Mouse (Mus musculus) spleen, postnatal 14 days (tissue): ENCODE measurements around the gene Ppp1r14b.
"Not testable (repeated sequence)": the region's sequence is repeated elsewhere in the genome, so short reads cannot be mapped to it uniquely, and the experiment has no call there.

Experiments used
- DNase-seq, 2 experiments: peaks; one replicate each; pipeline ENCODE4 v3.0.0; 2021 to 2022; ENCODE audit warnings: low spot score in 2 of 2

Ppp1r14b gene

GRCm38 (mm10) chr19:6975537-6976521, 1.1 kb downstream of the Ppp1r14b start, which contains the start of gene Plcb3:
Gene Plcb3, minus strand, starts transcription at chr19:6976470.
- DNase-seq: no peak

- no peak for DNase-seq
Observed at GRCm38 (mm10) chr19:6977759-6978638, 3.2 kb downstream of the Ppp1r14b start.

GRCm38 (mm10) chr19:6978639-6978974, 3.8 kb downstream of the Ppp1r14b start:
- no peak for DNase-seq

- no peak for DNase-seq
Observed at GRCm38 (mm10) chr19:6979001-6979479, 4.3 kb downstream of the Ppp1r14b start.

GRCm38 (mm10) chr19:6979486-6980380, 5.0 kb downstream of the Ppp1r14b start:
- DNase-seq: peak; percentile 99

- peak; percentile 94 to 98 for DNase-seq
Observed at GRCm38 (mm10) chr19:6980381-6981093, 5.8 kb downstream of the Ppp1r14b start, which contains the start of gene Fkbp2. Gene Fkbp2, minus strand, starts transcription at chr19:6980501.

GRCm38 (mm10) chr19:6981465-6981864, 6.7 kb downstream of the Ppp1r14b start:
- no peak for DNase-seq

GRCm38 (mm10) chr19:6983621-6984020, 8.9 kb downstream of the Ppp1r14b start:
- DNase-seq: no peak

GRCm38 (mm10) chr19:6985300-6985699, 10.5 kb downstream of the Ppp1r14b start:
- no peak for DNase-seq

- no peak for DNase-seq
Observed at GRCm38 (mm10) chr19:6985951-6986708, 11.4 kb downstream of the Ppp1r14b start.

GRCm38 (mm10) chr19:6987061-6987903, 12.5 kb downstream of the Ppp1r14b start, which contains the start of gene Vegfb:
Gene Vegfb, minus strand, starts transcription at chr19:6987651.
- peak in 1 of 2 experiments; percentile 48 for DNase-seq

GRCm38 (mm10) chr19:6987904-6988285, 13.1 kb downstream of the Ppp1r14b start:
- no peak for DNase-seq

GRCm38 (mm10) chr19:6989251-6989650, 14.5 kb downstream of the Ppp1r14b start:
- DNase-seq: no peak

GRCm38 (mm10) chr19:6990712-6991111, 15.9 kb downstream of the Ppp1r14b start:
- DNase-seq: no peak

GRCm38 (mm10) chr19:6991166-6991565, 16.4 kb downstream of the Ppp1r14b start:
- DNase-seq: not testable (repeated sequence)

GRCm38 (mm10) chr19:6992011-6992858, 17.5 kb downstream of the Ppp1r14b start, which contains the start of gene Dnajc4:
Gene Dnajc4, minus strand, starts transcription at chr19:6992572.
- DNase-seq: peak; percentile 90 to 94

GRCm38 (mm10) chr19:6993011-6993770, 18.4 kb downstream of the Ppp1r14b start:
- DNase-seq: no peak
